ENCODE assay signal across 14 mouse cellular contexts in genomic region chr12:110697457-110697856, GRCm38 (mm10). TPM values are rescaled to one million over a fixed set of nuclear protein-coding genes. Genes with fewer than 3 reads are reported as not detected.
DNase-seq lines count a peak whose midpoint lies in the region; ATAC-seq and TF ChIP-seq lines count a peak whose summit lies in the region.
"Had no signal": no experiment of that assay in that cellular context is flagged by ENCODE, and none has a peak within 500 bp of the region (broad histone marks: within the 10 kb centered on the region; RNA-seq: fewer than 3 reads in every experiment).

No protein-coding gene starts in this region.

- WGBS in heart, postnatal 0 days, result 61% methylated on average over 5 of the region's 5 CpGs
- WGBS in heart, adult 2 months, result 52% methylated on average over 5 of the region's 5 CpGs
- WGBS in neural tube, embryonic 11.5 days, result 79% methylated on average over 5 of the region's 5 CpGs
- 74% methylated on average over 5 of the region's 5 CpGs for WGBS in limb, embryonic 12.5 days

- H3K9me3 ChIP-seq in heart, postnatal 0 days (replicated peaks; ENCODE audit: control insufficient read depth, low read length), result no peaks in the 10 kb centered on the region
- H3K9me3 ChIP-seq in neural tube, embryonic 11.5 days (ENCODE audit: control insufficient read depth, low read length), result no peaks in the 10 kb centered on the region
- no peaks in the 10 kb centered on the region for H3K9me3 ChIP-seq in limb, embryonic 12.5 days
- H3K9me3 ChIP-seq: hindbrain, embryonic 15.5 days had no signal

- DNase-seq in heart, postnatal 0 days (ENCODE audit: low spot score), result no peak
- DNase-seq in heart, adult 2 months, result no peak
- DNase-seq in neural tube, embryonic 11.5 days (ENCODE audit: low spot score), result peak; percentile 4
- no peak for DNase-seq in neural tube, embryonic 10.5 days (ENCODE audit: extremely low spot score, low spot score)
- no peak for DNase-seq in frontal cortex, adult 2 months (ENCODE audit: extremely low spot score in 1 of 2, low spot score in 1 of 2)
- DNase-seq: adrenal gland, postnatal 36 days; layer of hippocampus, adult 9-11 months; thymus, postnatal 36 days had no signal

- no peak for TF ChIP-seq CTCF in heart, postnatal 0 days (IDR thresholded peaks at IDR 0.05; ENCODE audit: low read depth)
- no peak for TF ChIP-seq CTCF in heart, adult 2 months (IDR thresholded peaks at IDR 0.05)

- intact Hi-C loops in heart, adult 2 months (cut with DNase I), result no loop called here

- H3K79me2 ChIP-seq in heart, adult 2 months (replicated peaks; ENCODE audit: control insufficient read depth, insufficient read depth, low read length), result peaks cover 2% of the 10 kb centered on the region; the same call in 1 of the 2 replicates

- no peak overlapping the region for H3K27ac ChIP-seq in heart, postnatal 0 days (ENCODE audit: low read depth)
- H3K27ac ChIP-seq in heart, adult 2 months, result no peak overlapping the region
- no peak overlapping the region for H3K27ac ChIP-seq in neural tube, embryonic 11.5 days (ENCODE audit: low read depth, low read length)
- peak overlapping the region; percentile 18; the same call in 1 of the 2 replicates for H3K27ac ChIP-seq in limb, embryonic 12.5 days

- no peaks in the 10 kb centered on the region for H3K27me3 ChIP-seq in heart, postnatal 0 days (ENCODE audit: control insufficient read depth, insufficient read depth, low read length)
- no peaks in the 10 kb centered on the region for H3K27me3 ChIP-seq in heart, adult 2 months (ENCODE audit: control insufficient read depth, insufficient read depth, low read length)
- no peaks in the 10 kb centered on the region for H3K27me3 ChIP-seq in neural tube, embryonic 11.5 days (ENCODE audit: control insufficient read depth, insufficient read depth, low read length)
- H3K27me3 ChIP-seq in limb, embryonic 12.5 days, result no peaks in the 10 kb centered on the region
- H3K27me3 ChIP-seq: hindbrain, embryonic 15.5 days had no signal

- ATAC-seq in heart, postnatal 0 days (ENCODE audit: insufficient read depth, low read depth), result no peak
- no peak for ATAC-seq in neural tube, embryonic 11.5 days (ENCODE audit: insufficient read depth, low FRiP score, low TSS enrichment)
- no peak for ATAC-seq in limb, embryonic 12.5 days (ENCODE audit: insufficient number of reproducible peaks, insufficient read depth, low FRiP score, low TSS enrichment, low read depth)
- no peak for ATAC-seq in inflammation-experienced regulatory T-cells, adult 6 months

- no peak overlapping the region for H3K4me3 ChIP-seq in heart, postnatal 0 days (ENCODE audit: low read depth, low read length)
- no peak overlapping the region for H3K4me3 ChIP-seq in heart, adult 2 months
- no peak overlapping the region for H3K4me3 ChIP-seq in neural tube, embryonic 11.5 days (ENCODE audit: low read depth, low read length)
- H3K4me3 ChIP-seq in limb, embryonic 12.5 days (replicated peaks), result no peak overlapping the region

- TF ChIP-seq EP300 in heart, postnatal 0 days (IDR thresholded peaks at IDR 0.05; ENCODE audit: low read depth), result no peak
- no peak for TF ChIP-seq EP300 in heart, adult 2 months (IDR thresholded peaks at IDR 0.05; ENCODE audit: insufficient read depth, low read depth, low read length)

- peak overlapping the region; percentile 69; the same call in 1 of the 2 replicates for H3K4me2 ChIP-seq in heart, postnatal 0 days (ENCODE audit: low read depth, low read length)
- no peak overlapping the region for H3K4me2 ChIP-seq in neural tube, embryonic 11.5 days (ENCODE audit: low read depth)
- no peak overlapping the region for H3K4me2 ChIP-seq in limb, embryonic 12.5 days

- no peak for TF ChIP-seq POLR2A in heart, adult 2 months (IDR thresholded peaks at IDR 0.05; ENCODE audit: insufficient read depth, low read depth, low read length)

- H3K9ac ChIP-seq in heart, postnatal 0 days (replicated peaks; ENCODE audit: low read depth, low read length), result no peak overlapping the region
- no peak overlapping the region for H3K9ac ChIP-seq in heart, adult 2 months (ENCODE audit: low read depth, low read length)
- no peak overlapping the region for H3K9ac ChIP-seq in neural tube, embryonic 11.5 days (ENCODE audit: low read length)
- no peak overlapping the region for H3K9ac ChIP-seq in limb, embryonic 12.5 days (replicated peaks)

- H3K36me3 ChIP-seq in heart, postnatal 0 days (replicated peaks; ENCODE audit: control insufficient read depth, insufficient read depth, low read length), result peaks cover 21% of the 10 kb centered on the region
- peaks cover 16% of the 10 kb centered on the region for H3K36me3 ChIP-seq in heart, adult 2 months (ENCODE audit: control insufficient read depth, insufficient read depth, low read length)
- peaks cover 3% of the 10 kb centered on the region; the same call in 1 of the 2 replicates for H3K36me3 ChIP-seq in neural tube, embryonic 11.5 days (ENCODE audit: control insufficient read depth, insufficient read depth, low read length)
- peaks cover 21% of the 10 kb centered on the region for H3K36me3 ChIP-seq in limb, embryonic 12.5 days

- H3K4me1 ChIP-seq in heart, postnatal 0 days (ENCODE audit: control insufficient read depth, insufficient read depth), result peaks cover 8% of the 10 kb centered on the region; the same call in 1 of the 2 replicates
- peaks cover 2% of the 10 kb centered on the region for H3K4me1 ChIP-seq in heart, adult 2 months (ENCODE audit: control insufficient read depth, insufficient read depth, low read length)
- H3K4me1 ChIP-seq in neural tube, embryonic 11.5 days (ENCODE audit: control insufficient read depth, insufficient read depth, low read length), result peaks cover 12% of the 10 kb centered on the region; the same call in 1 of the 2 replicates
- peaks cover 16% of the 10 kb centered on the region for H3K4me1 ChIP-seq in limb, embryonic 12.5 days (replicated peaks)

RNA-seq across cellular contexts. Expression of gene Hsp90aa1, which starts 5.1 kb away (rescaled TPM):
- 181 and 434 TPM in 2 replicates for total RNA-seq in heart, postnatal 0 days (2014; rRNA removed; ENCODE audit: low replicate concordance)
- 255 and 258 TPM in 2 replicates for polyA plus RNA-seq in heart, postnatal 0 days (2015; fragmentation: Nextera tagmentation; extraction: Ambion mirVana)
- 100 to 1,000 TPM; 186 to 228 TPM for total RNA-seq in heart, adult 2 months (2021)
- 47.5 and 99.5 TPM in 2 replicates for polyA plus RNA-seq in heart, adult 2 months (2012; rRNA removed)
- polyA plus RNA-seq in neural tube, embryonic 11.5 days (2014; fragmentation: Nextera tagmentation; extraction: Ambion mirVana), result 1,365 and 1,445 TPM in 2 replicates
- 833 and 848 TPM in 2 replicates for polyA plus RNA-seq in limb, embryonic 12.5 days (2016; fragmentation: Nextera tagmentation; extraction: Ambion mirVana)
- 470 and 567 TPM in 2 replicates for polyA plus RNA-seq in frontal cortex, adult 2 months (2012; rRNA removed)
- polyA plus RNA-seq in inflammation-experienced regulatory T-cells, adult 6 months (2017; shearing (Covaris generic)), result 100 to 1,000 TPM; 173 to 271 (median 181) TPM

RNA-seq across cellular contexts. Expression of gene 1700001K19Rik, which starts 15.0 kb away (rescaled TPM):
- total RNA-seq in heart, postnatal 0 days (2014; rRNA removed; ENCODE audit: low replicate concordance), result not detected in 2 replicates
- 0.16 TPM in 1 of 2 replicates, not detected in the other for polyA plus RNA-seq in heart, postnatal 0 days (2015; fragmentation: Nextera tagmentation; extraction: Ambion mirVana)
- not detected for total RNA-seq in heart, adult 2 months (2021)
- 0.12 TPM in 1 of 2 replicates, not detected in the other for polyA plus RNA-seq in heart, adult 2 months (2012; rRNA removed)
- not detected in 2 replicates for polyA plus RNA-seq in neural tube, embryonic 11.5 days (2014; fragmentation: Nextera tagmentation; extraction: Ambion mirVana)
- not detected in 2 replicates for polyA plus RNA-seq in limb, embryonic 12.5 days (2016; fragmentation: Nextera tagmentation; extraction: Ambion mirVana)
- not detected in 2 replicates for polyA plus RNA-seq in frontal cortex, adult 2 months (2012; rRNA removed)
- polyA plus RNA-seq in inflammation-experienced regulatory T-cells, adult 6 months (2017; shearing (Covaris generic)), result 1 to 10 TPM in 1 of 3 experiments, not detected in 2; 1.1 TPM
- total RNA-seq: adrenal gland, postnatal 36 days; heart, adult 8-10 months; midbrain, postnatal 0 days had no signal
- polyA plus RNA-seq: kidney, embryonic 16.5 days; midbrain, postnatal 0 days had no signal

RNA-seq across cellular contexts. Expression of gene Wdr20, which starts 40.3 kb away (rescaled TPM):
- 36.9 and 45.8 TPM in 2 replicates for total RNA-seq in heart, postnatal 0 days (2014; rRNA removed; ENCODE audit: low replicate concordance)
- polyA plus RNA-seq in heart, postnatal 0 days (2015; fragmentation: Nextera tagmentation; extraction: Ambion mirVana), result 10.7 and 12.1 TPM in 2 replicates
- 10 to 100 TPM; 28.6 to 30.9 TPM for total RNA-seq in heart, adult 2 months (2021)
- polyA plus RNA-seq in heart, adult 2 months (2012; rRNA removed), result 14.5 and 20.1 TPM in 2 replicates
- polyA plus RNA-seq in neural tube, embryonic 11.5 days (2014; fragmentation: Nextera tagmentation; extraction: Ambion mirVana), result 23.6 and 26.2 TPM in 2 replicates
- 30.2 and 33.5 TPM in 2 replicates for polyA plus RNA-seq in limb, embryonic 12.5 days (2016; fragmentation: Nextera tagmentation; extraction: Ambion mirVana)
- 22.9 and 25.6 TPM in 2 replicates for polyA plus RNA-seq in frontal cortex, adult 2 months (2012; rRNA removed)
- polyA plus RNA-seq in inflammation-experienced regulatory T-cells, adult 6 months (2017; shearing (Covaris generic)), result 10 to 100 TPM; 24.8 to 34.0 (median 33.4) TPM
